Mouse (Mus musculus): Measurements from ENCODE around the gene Atp8b2. TPM values are rescaled to one million over a fixed set of nuclear protein-coding genes. Genes with fewer than 3 reads are reported as not detected.
A peak's percentile ranks its signal among the peaks of the same experiment; 100 is the strongest.

The Atp8b2 gene
- total and polyA plus RNA-seq, 3 experiments: 0.04 to 0.66 TPM; not detected in 1

- Histone ChIP-seq H3K9me3 (replicated peaks) (no peaks in the 10 kb centered on the region), H3K4me1 (ENCODE audit: insufficient read depth, low read depth, low read length) (peaks cover 20% of the 10 kb centered on the region), H3K27me3 (ENCODE audit: insufficient read depth, low read length) (no peaks in the 10 kb centered on the region), H3K4me3 (ENCODE audit: low read depth, low read length) (peak overlapping the region; percentile 74), H3K36me3 (replicated peaks) (peaks cover 69% of the 10 kb centered on the region)
- TF ChIP-seq POLR2AphosphoS5 (IDR thresholded peaks at IDR 0.05; ENCODE audit: insufficient replicate concordance, low read depth, low read length): no peak
- no peak for TF ChIP-seq GATA1 (IDR thresholded peaks at IDR 0.05; ENCODE audit: borderline replicate concordance, low read length)
- TF ChIP-seq GATA2 (IDR thresholded peaks at IDR 0.05; ENCODE audit: borderline replicate concordance, low read depth, low read length): no peak
- no peak for TF ChIP-seq CTCF (IDR thresholded peaks at IDR 0.05; ENCODE audit: low read depth, low read length)
- no peak for TF ChIP-seq TAL1 (conservative IDR thresholded peaks at IDR 0.05; ENCODE audit: low read depth, low read length)
- DNase-seq (ENCODE audit: low spot score) (peak; percentile 4), ATAC-seq (ENCODE audit: extremely low read depth, insufficient number of reproducible peaks, low FRiP score, poor library complexity, severe bottlenecking) (no peak)
These were observed 34.6 kb upstream of the Atp8b2 start for GRCm38 (mm10) chr3:89997791-89998495.

- peaks cover 50% of the 10 kb centered on the region for H3K36me3 ChIP-seq (replicated peaks)
- TF ChIP-seq GATA2 (IDR thresholded peaks at IDR 0.05; ENCODE audit: borderline replicate concordance, low read depth, low read length) (no peak), CTCF (IDR thresholded peaks at IDR 0.05; ENCODE audit: low read depth, low read length) (no peak), POLR2AphosphoS5 (IDR thresholded peaks at IDR 0.05; ENCODE audit: insufficient replicate concordance, low read depth, low read length) (no peak), TAL1 (conservative IDR thresholded peaks at IDR 0.05; ENCODE audit: low read depth, low read length) (no peak), GATA1 (IDR thresholded peaks at IDR 0.05; ENCODE audit: borderline replicate concordance, low read length) (no peak)
- H3K9me3 ChIP-seq (replicated peaks): no peaks in the 10 kb centered on the region
- no peak for DNase-seq (ENCODE audit: low spot score)
- H3K27me3 ChIP-seq (ENCODE audit: insufficient read depth, low read length): no peaks in the 10 kb centered on the region
- no peak overlapping the region for H3K4me3 ChIP-seq (ENCODE audit: low read depth, low read length)
- H3K4me1 ChIP-seq (ENCODE audit: insufficient read depth, low read depth, low read length): peaks cover 20% of the 10 kb centered on the region
- no peak for ATAC-seq (ENCODE audit: extremely low read depth, insufficient number of reproducible peaks, low FRiP score, poor library complexity, severe bottlenecking)
These were observed 31.7 kb upstream of the Atp8b2 start for GRCm38 (mm10) chr3:89994807-89995515.

- Histone ChIP-seq H3K4me1 (ENCODE audit: insufficient read depth, low read depth, low read length) (peaks cover 3% of the 10 kb centered on the region; the same call in 1 of the 2 replicates), H3K27me3 (ENCODE audit: insufficient read depth, low read length) (peaks cover 10% of the 10 kb centered on the region), H3K9me3 (replicated peaks) (no peaks in the 10 kb centered on the region), H3K36me3 (replicated peaks) (peaks cover 7% of the 10 kb centered on the region), H3K4me3 (ENCODE audit: low read depth, low read length) (no peak overlapping the region)
- TF ChIP-seq GATA2 (IDR thresholded peaks at IDR 0.05; ENCODE audit: borderline replicate concordance, low read depth, low read length): no peak
- TF ChIP-seq POLR2AphosphoS5 (IDR thresholded peaks at IDR 0.05; ENCODE audit: insufficient replicate concordance, low read depth, low read length): no peak
- no peak for TF ChIP-seq CTCF (IDR thresholded peaks at IDR 0.05; ENCODE audit: low read depth, low read length)
- no peak for TF ChIP-seq TAL1 (conservative IDR thresholded peaks at IDR 0.05; ENCODE audit: low read depth, low read length)
- no peak for TF ChIP-seq GATA1 (IDR thresholded peaks at IDR 0.05; ENCODE audit: borderline replicate concordance, low read length)
- ATAC-seq (ENCODE audit: extremely low read depth, insufficient number of reproducible peaks, low FRiP score, poor library complexity, severe bottlenecking) (no peak; the same call in 1 of the 2 replicates), DNase-seq (ENCODE audit: low spot score) (no peak)
These were observed 24.5 kb upstream of the Atp8b2 start for GRCm38 (mm10) chr3:89987822-89988221.

- ATAC-seq (ENCODE audit: extremely low read depth, insufficient number of reproducible peaks, low FRiP score, poor library complexity, severe bottlenecking) (no peak), DNase-seq (ENCODE audit: low spot score) (no peak)
- peaks cover 13% of the 10 kb centered on the region for H3K27me3 ChIP-seq (ENCODE audit: insufficient read depth, low read length)
- H3K4me1 ChIP-seq (ENCODE audit: insufficient read depth, low read depth, low read length): peaks cover 3% of the 10 kb centered on the region; the same call in 1 of the 2 replicates
- peaks cover 3% of the 10 kb centered on the region for H3K36me3 ChIP-seq (replicated peaks)
- no peaks in the 10 kb centered on the region for H3K9me3 ChIP-seq (replicated peaks)
- no peak overlapping the region for H3K4me3 ChIP-seq (ENCODE audit: low read depth, low read length)
- TF ChIP-seq POLR2AphosphoS5 (IDR thresholded peaks at IDR 0.05; ENCODE audit: insufficient replicate concordance, low read depth, low read length): no peak
- no peak for TF ChIP-seq TAL1 (conservative IDR thresholded peaks at IDR 0.05; ENCODE audit: low read depth, low read length)
- TF ChIP-seq CTCF (IDR thresholded peaks at IDR 0.05; ENCODE audit: low read depth, low read length): no peak
- no peak for TF ChIP-seq GATA1 (IDR thresholded peaks at IDR 0.05; ENCODE audit: borderline replicate concordance, low read length)
- TF ChIP-seq GATA2 (IDR thresholded peaks at IDR 0.05; ENCODE audit: borderline replicate concordance, low read depth, low read length): no peak
These were observed 23.9 kb upstream of the Atp8b2 start for GRCm38 (mm10) chr3:89987211-89987610.

- Histone ChIP-seq H3K9me3 (replicated peaks) (no peaks in the 10 kb centered on the region), H3K4me3 (ENCODE audit: low read depth, low read length) (no peak overlapping the region), H3K4me1 (ENCODE audit: insufficient read depth, low read depth, low read length) (peaks cover 3% of the 10 kb centered on the region; the same call in 1 of the 2 replicates), H3K36me3 (replicated peaks) (no peaks in the 10 kb centered on the region), H3K27me3 (ENCODE audit: insufficient read depth, low read length) (peaks cover 15% of the 10 kb centered on the region)
- TF ChIP-seq GATA2 (IDR thresholded peaks at IDR 0.05; ENCODE audit: borderline replicate concordance, low read depth, low read length) (no peak), TAL1 (conservative IDR thresholded peaks at IDR 0.05; ENCODE audit: low read depth, low read length) (no peak), GATA1 (IDR thresholded peaks at IDR 0.05; ENCODE audit: borderline replicate concordance, low read length) (no peak), POLR2AphosphoS5 (IDR thresholded peaks at IDR 0.05; ENCODE audit: insufficient replicate concordance, low read depth, low read length) (no peak), CTCF (IDR thresholded peaks at IDR 0.05; ENCODE audit: low read depth, low read length) (no peak)
- DNase-seq (ENCODE audit: low spot score) (no peak), ATAC-seq (ENCODE audit: extremely low read depth, insufficient number of reproducible peaks, low FRiP score, poor library complexity, severe bottlenecking) (no peak)
These were observed 19.1 kb upstream of the Atp8b2 start for GRCm38 (mm10) chr3:89982426-89982825.

GRCm38 (mm10) chr3:89976859-89977258 lies 13.6 kb upstream of the Atp8b2 start:
- Histone ChIP-seq H3K27me3 (ENCODE audit: insufficient read depth, low read length) (peaks cover 11% of the 10 kb centered on the region), H3K36me3 (replicated peaks) (no peaks in the 10 kb centered on the region), H3K4me1 (ENCODE audit: insufficient read depth, low read depth, low read length) (no peaks in the 10 kb centered on the region), H3K9me3 (replicated peaks) (no peaks in the 10 kb centered on the region), H3K4me3 (ENCODE audit: low read depth, low read length) (no peak overlapping the region)
- no peak for ATAC-seq (ENCODE audit: extremely low read depth, insufficient number of reproducible peaks, low FRiP score, poor library complexity, severe bottlenecking)
- no peak for DNase-seq (ENCODE audit: low spot score)
- TF ChIP-seq POLR2AphosphoS5 (IDR thresholded peaks at IDR 0.05; ENCODE audit: insufficient replicate concordance, low read depth, low read length): no peak
- TF ChIP-seq GATA1 (IDR thresholded peaks at IDR 0.05; ENCODE audit: borderline replicate concordance, low read length): no peak
- TF ChIP-seq GATA2 (IDR thresholded peaks at IDR 0.05; ENCODE audit: borderline replicate concordance, low read depth, low read length): no peak
- TF ChIP-seq CTCF (IDR thresholded peaks at IDR 0.05; ENCODE audit: low read depth, low read length): no peak
- no peak for TF ChIP-seq TAL1 (conservative IDR thresholded peaks at IDR 0.05; ENCODE audit: low read depth, low read length)

All from G1E (cell line).